In genomic region chr14:16577049-16577448, GRCm38 (mm10) we compare ENCODE assay signal across 16 mouse cellular contexts.
A peak's percentile ranks its signal among the peaks of the same experiment; 100 is the strongest.
DNase-seq lines count a peak whose midpoint lies in the region; ATAC-seq and TF ChIP-seq lines count a peak whose summit lies in the region.
"Had no signal": no experiment of that assay in that cellular context is flagged by ENCODE, and none has a peak within 500 bp of the region (broad histone marks: within the 10 kb centered on the region; RNA-seq: fewer than 3 reads in every experiment).

No protein-coding gene starts in this region.

- no peaks in the 10 kb centered on the region for H3K4me1 ChIP-seq in cerebellum, adult 2 months (ENCODE audit: control insufficient read depth, insufficient read depth, low read length)
- H3K4me1 ChIP-seq in hindbrain, postnatal 0 days (ENCODE audit: insufficient read depth, low read length): no peaks in the 10 kb centered on the region
- H3K4me1 ChIP-seq in hindbrain, embryonic 14.5 days (replicated peaks; ENCODE audit: control insufficient read depth, insufficient read depth, low read length): peaks cover 4% of the 10 kb centered on the region; the same call in 1 of the 2 replicates
- H3K4me1 ChIP-seq in liver, postnatal 0 days (ENCODE audit: insufficient read depth): peaks cover 7% of the 10 kb centered on the region
- H3K4me1 ChIP-seq in liver, embryonic 12.5 days: no peaks in the 10 kb centered on the region

- 18% methylated on average over 1 of the region's 1 CpGs for WGBS in cerebellum, adult 2 months
- WGBS in hindbrain, postnatal 0 days: 11% methylated on average over 1 of the region's 1 CpGs
- 33% methylated on average over 1 of the region's 1 CpGs for WGBS in hindbrain, embryonic 14.5 days
- 23% methylated on average over 1 of the region's 1 CpGs for WGBS in liver, postnatal 0 days (ENCODE audit: insufficient replicate concordance)
- 20% methylated on average over 1 of the region's 1 CpGs for WGBS in liver, embryonic 12.5 days (ENCODE audit: insufficient replicate concordance)

- no peak overlapping the region for H3K4me3 ChIP-seq in cerebellum, adult 2 months (replicated peaks; ENCODE audit: insufficient read depth, low read depth, low read length)
- H3K4me3 ChIP-seq in hindbrain, postnatal 0 days (ENCODE audit: low read length): no peak overlapping the region
- H3K4me3 ChIP-seq in hindbrain, embryonic 14.5 days (replicated peaks; ENCODE audit: low read length): no peak overlapping the region
- H3K4me3 ChIP-seq in liver, postnatal 0 days (ENCODE audit: low read depth, low read length): no peak overlapping the region
- no peak overlapping the region for H3K4me3 ChIP-seq in liver, embryonic 12.5 days
- H3K4me3 ChIP-seq: embryonic facial prominence, embryonic 15.5 days; forebrain, embryonic 12.5 days; limb, embryonic 10.5 days; neural tube, embryonic 12.5 days had no signal

- no peaks in the 10 kb centered on the region for H3K9me3 ChIP-seq in hindbrain, postnatal 0 days (ENCODE audit: low read length)
- H3K9me3 ChIP-seq in hindbrain, embryonic 14.5 days (ENCODE audit: control insufficient read depth, low read length): no peaks in the 10 kb centered on the region
- H3K9me3 ChIP-seq in liver, postnatal 0 days (ENCODE audit: low read length): no peaks in the 10 kb centered on the region
- no peaks in the 10 kb centered on the region for H3K9me3 ChIP-seq in liver, embryonic 12.5 days (replicated peaks)
- H3K9me3 ChIP-seq: embryonic facial prominence, embryonic 15.5 days; forebrain, embryonic 12.5 days; limb, embryonic 10.5 days; neural tube, embryonic 12.5 days had no signal

- H3K9ac ChIP-seq in hindbrain, postnatal 0 days (replicated peaks; ENCODE audit: low read length): no peak overlapping the region
- H3K9ac ChIP-seq in hindbrain, embryonic 14.5 days: no peak overlapping the region
- H3K9ac ChIP-seq in liver, postnatal 0 days (replicated peaks): no peak overlapping the region
- H3K9ac ChIP-seq in liver, embryonic 12.5 days: no peak overlapping the region
- H3K9ac ChIP-seq: embryonic facial prominence, embryonic 15.5 days; forebrain, embryonic 12.5 days; liver, embryonic 14.5 days; neural tube, embryonic 12.5 days had no signal

- no peaks in the 10 kb centered on the region for H3K36me3 ChIP-seq in hindbrain, postnatal 0 days (ENCODE audit: insufficient read depth, low read length)
- H3K36me3 ChIP-seq in hindbrain, embryonic 14.5 days (replicated peaks; ENCODE audit: control insufficient read depth, insufficient read depth): no peaks in the 10 kb centered on the region
- no peaks in the 10 kb centered on the region for H3K36me3 ChIP-seq in liver, postnatal 0 days (replicated peaks; ENCODE audit: insufficient read depth, low read length)
- H3K36me3 ChIP-seq in liver, embryonic 12.5 days: no peaks in the 10 kb centered on the region
- H3K36me3 ChIP-seq: embryonic facial prominence, embryonic 15.5 days; forebrain, embryonic 12.5 days; limb, embryonic 10.5 days; neural tube, embryonic 12.5 days had no signal

- DNase-seq in cerebellum, adult 2 months: no peak
- no peak for DNase-seq in cerebellum, adult 18-20 months
- DNase-seq in hindbrain, postnatal 0 days (ENCODE audit: low spot score): no peak
- no peak for DNase-seq in hindbrain, embryonic 14.5 days (ENCODE audit: low spot score)
- no peak for DNase-seq in liver, postnatal 0 days
- DNase-seq in kidney, postnatal 14 days: peak; percentile 58
- no peak for DNase-seq in urinary bladder, postnatal 25 days (ENCODE audit: low spot score)
- DNase-seq: adrenal gland, postnatal 25 days; thymus, postnatal 25 days had no signal

- no peak for TF ChIP-seq EP300 in liver, postnatal 0 days (IDR thresholded peaks at IDR 0.05; ENCODE audit: low read depth)

- H3K27me3 ChIP-seq in cerebellum, adult 2 months (ENCODE audit: control insufficient read depth, insufficient read depth, low read length): no peaks in the 10 kb centered on the region
- H3K27me3 ChIP-seq in hindbrain, postnatal 0 days (ENCODE audit: insufficient read depth, low read length): 0 out of 2 replicates have a peak, but pooled peaks cover 8% of the 10 kb centered on the region
- H3K27me3 ChIP-seq in hindbrain, embryonic 14.5 days (ENCODE audit: control insufficient read depth, insufficient read depth, low read length): peaks cover 13% of the 10 kb centered on the region
- peaks cover 15% of the 10 kb centered on the region for H3K27me3 ChIP-seq in liver, postnatal 0 days (ENCODE audit: insufficient read depth, low read length)
- peaks cover 51% of the 10 kb centered on the region for H3K27me3 ChIP-seq in liver, embryonic 12.5 days (replicated peaks)
- H3K27me3 ChIP-seq: neural tube, embryonic 12.5 days had no signal

- no peak for TF ChIP-seq POLR2A in cerebellum, adult 2 months (IDR thresholded peaks at IDR 0.05; ENCODE audit: borderline replicate concordance, insufficient read depth, low read length)

- ATAC-seq in hindbrain, postnatal 0 days: no peak
- ATAC-seq in hindbrain, embryonic 14.5 days (ENCODE audit: low FRiP score): no peak
- ATAC-seq in liver, postnatal 0 days: no peak
- ATAC-seq in liver, embryonic 12.5 days: no peak
- ATAC-seq: midbrain, embryonic 16.5 days had no signal

- TF ChIP-seq CTCF in cerebellum, adult 2 months (IDR thresholded peaks at IDR 0.05; ENCODE audit: borderline replicate concordance, insufficient read depth, low read depth, low read length): 0 out of 2 replicates have a peak, but pooled peaks have one; percentile 2
- TF ChIP-seq CTCF in hindbrain, postnatal 0 days (IDR thresholded peaks at IDR 0.05; ENCODE audit: low read depth): peak; percentile 37; the same call in 1 of the 2 replicates
- TF ChIP-seq CTCF in liver, postnatal 0 days (IDR thresholded peaks at IDR 0.05; ENCODE audit: low read depth): 0 out of 2 replicates have a peak, but pooled peaks have one; percentile 15

- H3K27ac ChIP-seq in cerebellum, adult 2 months (ENCODE audit: insufficient read depth, low read length): no peak overlapping the region
- H3K27ac ChIP-seq in hindbrain, postnatal 0 days: no peak overlapping the region
- H3K27ac ChIP-seq in hindbrain, embryonic 14.5 days: no peak overlapping the region
- H3K27ac ChIP-seq in liver, postnatal 0 days (ENCODE audit: low read depth): no peak overlapping the region
- H3K27ac ChIP-seq in liver, embryonic 12.5 days: no peak overlapping the region
- H3K27ac ChIP-seq: embryonic facial prominence, embryonic 15.5 days; forebrain, embryonic 12.5 days; limb, embryonic 10.5 days; liver, embryonic 14.5 days; neural tube, embryonic 12.5 days had no signal

- no peak overlapping the region for H3K4me2 ChIP-seq in hindbrain, postnatal 0 days (ENCODE audit: low read depth, low read length)
- H3K4me2 ChIP-seq in hindbrain, embryonic 14.5 days (replicated peaks): no peak overlapping the region
- no peak overlapping the region for H3K4me2 ChIP-seq in liver, postnatal 0 days (ENCODE audit: low read depth, low read length)
- no peak overlapping the region for H3K4me2 ChIP-seq in liver, embryonic 12.5 days
- H3K4me2 ChIP-seq: embryonic facial prominence, embryonic 15.5 days; forebrain, embryonic 12.5 days had no signal
